Mouse (Mus musculus): Measurements from ENCODE around the gene Gnb1. TPM values are rescaled to one million over a fixed set of nuclear protein-coding genes. Genes with fewer than 3 reads are reported as not detected.

Gene Gnb1
- 1,449 and 1,717 TPM in 2 replicates for polyA plus RNA-seq (2021; fragmentation: Nextera tagmentation)
- long read RNA-seq, experiment 1, transcript Gnb1-203 (12 exons, 3,143 nt) = minor isoform, 13 of 219 reads
- long read RNA-seq, experiment 1, transcript Gnb1-202 (11 exons, 3,088 nt) = minor isoform, 15 of 219 reads
- long read RNA-seq, experiment 1, transcript Gnb1-201 (12 exons, 3,131 nt) = major isoform, 41 of 219 reads
- long read RNA-seq, experiment 1, transcript Gnb1-206 (4 exons, 812 nt) = minor isoform, 10 of 219 reads
- long read RNA-seq, experiment 1, partial matches to known transcripts = 111 of 219 reads
- long read RNA-seq, experiment 1, other reads (novel, unspliced or antisense) = 27 of 219 reads
- long read RNA-seq, experiment 2, transcript Gnb1-201 (12 exons, 3,131 nt) = major isoform, 6 of 2,534 reads
- long read RNA-seq, experiment 2, transcript Gnb1-206 (4 exons, 812 nt) = minor isoform, 5 of 2,534 reads
- long read RNA-seq, experiment 2, partial matches to known transcripts = 24 of 2,534 reads
- long read RNA-seq, experiment 2, other reads (novel, unspliced or antisense) = 2,496 of 2,534 reads

DNA sequence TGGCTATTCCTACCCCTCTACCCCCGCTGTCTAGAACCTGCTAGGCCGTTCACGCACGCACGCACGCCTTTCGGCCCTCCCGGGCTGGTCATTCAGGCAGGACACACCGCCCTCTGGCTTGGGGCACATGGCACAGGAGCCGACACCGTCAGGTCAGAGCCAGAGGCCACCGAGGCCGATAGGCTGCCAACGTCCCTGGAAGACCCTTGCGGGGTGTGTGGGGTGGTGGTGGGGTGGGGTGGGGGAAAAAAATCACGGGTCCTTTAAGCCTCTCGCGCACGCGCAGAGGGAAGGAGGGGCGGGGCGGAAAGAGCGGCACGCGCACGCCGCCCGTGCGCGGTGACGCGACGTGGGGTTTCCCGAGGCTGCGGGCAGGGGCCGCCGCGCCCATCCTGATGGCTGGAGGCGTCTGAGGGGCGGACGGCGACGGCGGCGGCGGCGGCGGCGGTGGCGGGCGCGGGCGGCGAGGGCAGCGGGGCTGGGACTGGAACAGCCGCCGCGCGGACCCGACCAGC lies at the start of gene Gnb1:
TSS of gene Gnb1 (plus strand) at position 372 of the 515 bp plus-strand sequence.

DNA sequence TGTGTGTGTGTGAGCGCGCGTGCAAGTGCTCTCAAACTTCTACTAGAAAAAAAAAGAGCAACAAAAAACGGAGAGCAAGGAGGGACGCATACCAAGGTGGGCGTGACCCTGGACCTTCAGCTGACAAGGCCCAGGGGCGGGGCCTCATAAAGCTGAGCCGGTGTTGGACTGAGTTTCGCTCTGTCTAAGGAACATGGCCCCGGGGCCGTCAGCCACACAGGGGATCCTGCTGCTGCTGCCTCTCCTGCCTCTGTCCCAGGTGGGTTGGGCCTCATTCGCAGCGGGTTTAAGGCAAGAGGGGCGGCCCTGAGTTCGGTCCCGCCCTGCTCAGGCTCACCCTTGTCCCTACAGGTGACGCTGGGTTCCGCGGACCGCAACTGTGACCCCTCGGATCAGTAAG lies 22.2 kb upstream of the Gnb1 start, which contains the start of gene Tmem52:
TSS of gene Tmem52 (plus strand) at position 163 of the 400 bp plus-strand sequence.

DNA sequence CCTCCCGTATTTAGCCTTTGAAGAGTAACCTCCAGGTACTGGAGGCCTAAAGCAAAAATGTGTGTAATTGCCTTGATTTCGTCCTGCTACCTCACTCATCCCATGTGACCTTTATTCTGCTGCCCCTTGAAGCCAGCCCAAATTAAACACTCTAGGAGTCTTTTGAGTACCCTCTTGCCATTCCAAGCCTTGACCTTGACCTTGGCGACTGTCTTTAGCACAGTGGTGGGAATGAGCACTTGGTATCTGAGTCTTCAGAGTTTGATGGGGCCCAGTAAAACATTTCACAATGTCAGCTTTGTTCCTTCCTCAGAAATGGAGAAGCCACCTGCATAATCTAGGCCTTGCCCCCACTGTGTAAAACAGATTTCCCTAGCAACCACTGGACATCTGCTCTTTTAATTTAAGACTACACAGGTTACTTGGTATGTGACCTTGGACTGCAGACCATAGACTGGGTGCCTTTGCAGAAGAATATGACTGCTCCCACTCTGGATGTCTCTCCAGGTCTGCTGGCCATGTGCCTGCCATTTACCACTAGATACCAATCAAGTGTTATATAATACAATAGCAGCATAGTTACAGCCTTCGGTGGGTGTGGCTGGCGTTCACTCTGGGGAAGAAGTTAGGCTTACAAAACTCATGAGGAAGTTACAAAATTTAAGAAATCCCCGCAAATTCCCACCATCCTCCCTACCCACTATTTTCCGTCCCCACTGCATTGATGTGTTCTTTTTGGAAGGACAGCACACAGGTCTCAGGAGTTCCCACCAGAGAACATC lies 70.7 kb downstream of the Gnb1 start, which contains the start of gene Nadk:
TSS of gene Nadk (plus strand) at position 718 of the 782 bp plus-strand sequence.

DNA sequence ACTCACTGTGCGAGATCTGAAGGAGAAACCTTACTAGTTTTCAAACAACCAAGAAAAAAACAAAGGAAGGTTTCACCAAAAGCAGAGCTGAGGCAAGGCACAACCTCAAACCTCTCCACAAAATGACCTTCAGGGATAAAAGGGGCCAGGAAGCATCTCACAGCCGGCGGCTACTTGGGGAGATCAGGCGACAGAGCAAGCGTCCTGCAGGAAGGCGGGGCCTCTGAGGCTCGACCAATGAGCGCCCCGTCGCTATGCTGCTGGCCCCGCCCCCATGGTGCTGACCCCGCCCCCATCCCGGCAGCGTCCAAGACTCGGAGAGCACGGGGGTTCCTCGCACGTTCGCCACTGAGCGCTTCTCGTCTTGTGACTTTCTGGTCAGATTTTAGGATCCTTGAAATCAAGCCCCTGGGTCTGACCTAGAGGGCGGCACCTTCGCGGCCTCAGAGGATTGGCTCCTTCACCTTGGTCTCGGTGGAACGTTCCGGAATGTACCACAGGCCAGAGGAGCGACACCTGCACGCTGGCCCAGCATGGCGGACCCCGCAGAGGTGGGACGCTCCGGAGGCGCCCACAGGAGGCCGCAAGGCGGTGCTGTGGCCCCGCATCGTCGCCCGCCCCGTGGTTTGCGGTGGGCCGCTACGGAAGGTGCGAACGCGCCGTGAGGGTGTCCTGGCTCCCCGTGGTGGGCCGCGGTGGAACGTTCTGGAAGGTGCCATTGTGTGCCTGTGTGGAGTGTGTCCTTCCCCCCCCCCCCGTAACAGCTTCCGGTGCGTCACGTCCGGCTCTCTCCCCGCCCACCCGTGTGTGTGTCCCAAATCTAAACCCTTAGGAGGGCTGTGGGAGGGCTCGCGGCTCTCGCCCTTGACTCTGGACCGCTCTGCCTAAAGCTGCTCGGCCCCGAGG lies 110.2 kb downstream of the Gnb1 start, which contains the start of gene Slc35e2:
TSS of gene Slc35e2 (plus strand) at position 326 of the 906 bp plus-strand sequence.

Other genes with a start within 250 kb of the Gnb1 start
- 34.7 and 36.4 TPM in 2 replicates for gene Faap20, start 241.6 kb upstream of the Gnb1 start, polyA plus RNA-seq (2021; fragmentation: Nextera tagmentation)
- 135 and 154 TPM in 2 replicates for gene Prkcz, start 130.0 kb upstream of the Gnb1 start, polyA plus RNA-seq (2021; fragmentation: Nextera tagmentation)
- gene Gabrd, start 93.2 kb upstream of the Gnb1 start, polyA plus RNA-seq (2021; fragmentation: Nextera tagmentation) = 108 and 113 TPM in 2 replicates
- 6.5 and 9.3 TPM in 2 replicates for gene Cfap74, start 82.2 kb upstream of the Gnb1 start, polyA plus RNA-seq (2021; fragmentation: Nextera tagmentation)
- 3.0 and 5.0 TPM in 2 replicates for gene Tmem52, start 22.2 kb upstream of the Gnb1 start, polyA plus RNA-seq (2021; fragmentation: Nextera tagmentation)
- 50.0 and 57.1 TPM in 2 replicates for gene Nadk, start 71.0 kb downstream of the Gnb1 start, polyA plus RNA-seq (2021; fragmentation: Nextera tagmentation)
- 25.0 and 31.7 TPM in 2 replicates for gene Slc35e2, start 110.1 kb downstream of the Gnb1 start, polyA plus RNA-seq (2021; fragmentation: Nextera tagmentation)
- 42.7 and 48.3 TPM in 2 replicates for gene Cdk11b, start 133.5 kb downstream of the Gnb1 start, polyA plus RNA-seq (2021; fragmentation: Nextera tagmentation)
- not detected in 2 replicates for gene Gm10563, start 154.0 kb downstream of the Gnb1 start, polyA plus RNA-seq (2021; fragmentation: Nextera tagmentation)
- gene Mmp23, start 162.0 kb downstream of the Gnb1 start, polyA plus RNA-seq (2021; fragmentation: Nextera tagmentation) = 0.69 and 1.4 TPM in 2 replicates
- gene Mib2, start 177.8 kb downstream of the Gnb1 start, polyA plus RNA-seq (2021; fragmentation: Nextera tagmentation) = 19.7 and 26.1 TPM in 2 replicates
- gene Fndc10, start 203.0 kb downstream of the Gnb1 start, polyA plus RNA-seq (2021; fragmentation: Nextera tagmentation) = 11.4 and 23.4 TPM in 2 replicates
- 228 and 240 TPM in 2 replicates for gene Ssu72, start 213.4 kb downstream of the Gnb1 start, polyA plus RNA-seq (2021; fragmentation: Nextera tagmentation)
- gene Tmem240, start 243.4 kb downstream of the Gnb1 start, polyA plus RNA-seq (2021; fragmentation: Nextera tagmentation) = 3.6 and 7.2 TPM in 2 replicates

All from left cerebral cortex, adult 6 months (tissue).